Mouse (Mus musculus): ENCODE results near the gene Rpe65. TPM values are rescaled to one million over a fixed set of nuclear protein-coding genes. Genes with fewer than 3 reads are reported as not detected.

Gene Rpe65
- total RNA-seq (2021): not detected

DNA sequence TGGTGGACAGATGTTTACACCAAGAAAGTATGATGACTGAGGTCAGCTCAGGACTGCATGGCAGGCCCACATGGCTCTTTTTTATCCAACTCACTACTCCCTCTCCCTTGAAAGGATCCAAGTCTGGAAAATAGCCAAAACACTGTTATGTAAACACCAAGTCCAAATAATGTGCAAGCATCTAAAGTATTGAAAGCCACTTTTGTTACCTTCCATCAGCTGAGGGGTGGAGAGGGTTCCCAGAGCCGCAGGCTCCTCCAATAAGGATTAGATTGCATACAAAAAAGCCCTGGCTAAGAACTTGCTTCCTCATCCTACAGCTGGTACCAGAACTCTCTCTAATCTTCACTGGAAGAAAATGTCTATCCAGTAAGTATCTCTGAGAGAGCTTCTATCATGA lies at the start of gene Rpe65:
Gene Rpe65, plus strand, starts transcription at position 301 of the 400 bp plus-strand sequence.
- DNase-seq: no peak
- intact Hi-C loops (cut with DNase I): no loop called here

- intact Hi-C loops (cut with DNase I): no loop called here
- DNase-seq: no peak
Measured at GRCm38 (mm10) chr3:159550224-159550623, 48.8 kb upstream of the Rpe65 start.

DNA sequence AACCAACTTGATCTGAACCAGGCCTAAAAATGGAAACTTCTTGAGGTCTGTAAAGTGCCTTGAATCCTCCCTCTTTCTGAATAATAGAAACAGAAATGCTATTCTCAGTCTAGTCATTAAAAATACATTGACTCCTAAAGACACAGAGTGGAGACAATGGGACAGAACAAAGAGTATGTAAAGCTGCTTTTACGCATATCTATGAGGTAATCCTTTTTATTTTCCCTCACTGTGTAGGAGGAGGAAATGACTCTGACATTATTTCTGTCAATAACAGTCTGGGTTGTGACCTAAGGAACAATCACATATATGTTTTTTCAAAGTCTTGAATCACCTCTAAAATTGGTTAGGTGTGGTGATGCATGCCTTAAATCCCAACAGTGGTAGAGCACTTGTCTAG lies 16.0 kb downstream of the Rpe65 start:
- DNase-seq: no peak
- intact Hi-C loops (cut with DNase I): no loop called here

- intact Hi-C loops (cut with DNase I): no loop called here
- DNase-seq: no peak
Measured at GRCm38 (mm10) chr3:159621026-159621425, 22.1 kb downstream of the Rpe65 start.

- intact Hi-C loops (cut with DNase I): no loop called here
- no peak for DNase-seq
Measured at GRCm38 (mm10) chr3:159624010-159624409, 25.0 kb downstream of the Rpe65 start.

GRCm38 (mm10) chr3:159660741-159661140 lies 61.8 kb downstream of the Rpe65 start:
- intact Hi-C loops (cut with DNase I): no loop called here
- DNase-seq: no peak

GRCm38 (mm10) chr3:159663333-159663732 lies 64.4 kb downstream of the Rpe65 start:
- DNase-seq: no peak
- intact Hi-C loops (cut with DNase I): no loop called here

Other genes with a start within 250 kb of the Rpe65 start
- 1 to 10 TPM; 5.7 to 6.6 TPM for gene Depdc1a, start 103.7 kb upstream of the Rpe65 start, total RNA-seq (2021)
- gene Wls, start 240.5 kb downstream of the Rpe65 start, total RNA-seq (2021): 10 to 100 TPM; 77.9 to 87.8 TPM